Mouse (Mus musculus): ENCODE measurements around the gene Bach1. TPM values are rescaled to one million over a fixed set of nuclear protein-coding genes. Genes with fewer than 3 reads are reported as not detected.
A peak's percentile ranks its signal among the peaks of the same experiment; 100 is the strongest.

The Bach1 gene
- polyA plus RNA-seq, 1 experiment from 2014 or later = 18.6 TPM

DNA sequence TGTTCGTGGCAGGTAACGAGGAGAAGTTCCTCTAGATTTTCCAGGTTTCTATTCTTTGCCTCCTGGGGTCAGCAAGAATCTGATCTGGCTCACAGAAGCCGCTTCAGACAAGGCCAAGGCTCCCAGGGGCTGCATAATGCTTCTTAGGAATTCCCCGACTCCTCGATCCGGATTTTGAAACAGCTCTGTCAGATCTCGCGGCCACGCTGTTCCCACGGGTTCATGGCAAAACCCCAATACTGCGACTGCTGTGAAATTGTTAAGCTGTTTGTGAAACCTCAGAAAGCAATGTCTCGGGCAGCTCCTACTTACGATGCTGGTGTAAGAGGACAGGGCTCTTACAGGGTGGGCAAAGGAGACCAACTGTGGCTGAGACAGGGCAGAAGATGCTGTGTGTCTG lies 53.7 kb downstream of the Bach1 start:
- 56% methylated on average over 13 of the region's 13 CpGs for WGBS
- no peaks in the 10 kb centered on the region for H3K27me3 ChIP-seq

DNA sequence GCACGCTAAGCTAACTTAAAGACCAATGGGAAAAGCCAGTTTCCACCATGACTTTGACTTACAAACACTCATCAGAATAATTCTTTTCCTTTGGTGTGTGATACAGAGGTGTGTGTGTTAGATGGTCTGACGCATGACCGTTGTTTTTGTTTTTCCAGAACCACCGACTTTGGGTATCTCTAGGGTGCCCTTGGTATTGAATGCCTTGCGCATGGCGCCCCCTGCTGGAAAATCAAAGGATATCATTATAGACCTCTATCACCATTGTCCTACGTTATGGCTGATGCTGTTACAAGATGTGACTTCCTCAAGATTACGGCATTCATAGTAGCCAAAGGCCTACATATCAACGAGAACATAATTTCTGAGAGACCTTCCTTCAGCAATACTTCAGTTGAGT lies 56.1 kb downstream of the Bach1 start:
- 72% methylated on average over 9 of the region's 9 CpGs for WGBS
- no peaks in the 10 kb centered on the region for H3K36me3 ChIP-seq
- H3K4me2 ChIP-seq (replicated peaks) = no peak overlapping the region
- no peak overlapping the region for H3K9ac ChIP-seq
- H3K27me3 ChIP-seq = no peaks in the 10 kb centered on the region
- no peaks in the 10 kb centered on the region for H3K9me3 ChIP-seq
- ATAC-seq (ENCODE audit: low FRiP score, low read depth) = no peak
- no peak overlapping the region for H3K27ac ChIP-seq
- no peak overlapping the region for H3K4me3 ChIP-seq
- H3K4me1 ChIP-seq = 0 out of 2 replicates have a peak, but pooled peaks cover 6% of the 10 kb centered on the region

More for the DNA sequence above, 53.7 kb downstream of the Bach1 start:
- ATAC-seq (ENCODE audit: low FRiP score, low read depth) = no peak
- Histone ChIP-seq H3K4me3 (no peak overlapping the region), H3K27ac (no peak overlapping the region), H3K4me1 (0 out of 2 replicates have a peak, but pooled peaks cover 6% of the 10 kb centered on the region), H3K9me3 (no peaks in the 10 kb centered on the region), H3K36me3 (no peaks in the 10 kb centered on the region), H3K4me2 (replicated peaks) (no peak overlapping the region), H3K9ac (0 out of 2 replicates have a peak overlapping the region, but pooled peaks have one; percentile 8)

DNA sequence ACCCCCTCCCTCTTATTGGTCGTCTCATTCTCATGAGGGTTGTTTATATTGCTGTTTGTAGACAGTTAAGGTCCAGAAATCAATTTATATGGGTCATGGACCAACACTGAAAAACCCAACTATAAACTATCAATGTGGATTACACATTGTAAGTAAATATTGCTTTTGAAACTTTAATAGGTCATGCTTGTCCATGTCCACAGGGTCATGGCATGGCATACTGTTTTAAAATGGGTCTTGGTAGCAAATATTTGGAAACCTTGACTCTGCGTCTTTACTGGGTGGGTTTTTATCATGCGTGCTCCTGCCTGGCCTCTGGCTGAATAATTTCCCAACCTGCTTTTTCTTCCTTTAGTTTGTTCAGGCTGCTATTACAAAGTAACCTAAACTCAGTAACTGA lies 57.2 kb downstream of the Bach1 start:
- Histone ChIP-seq H3K9me3 (no peaks in the 10 kb centered on the region), H3K4me1 (0 out of 2 replicates have a peak, but pooled peaks cover 6% of the 10 kb centered on the region), H3K4me3 (no peak overlapping the region), H3K9ac (no peak overlapping the region), H3K27ac (no peak overlapping the region), H3K27me3 (no peaks in the 10 kb centered on the region), H3K36me3 (no peaks in the 10 kb centered on the region), H3K4me2 (replicated peaks) (no peak overlapping the region)
- no peak for ATAC-seq (ENCODE audit: low FRiP score, low read depth)
- WGBS = 84% methylated on average over 3 of the region's 3 CpGs

DNA sequence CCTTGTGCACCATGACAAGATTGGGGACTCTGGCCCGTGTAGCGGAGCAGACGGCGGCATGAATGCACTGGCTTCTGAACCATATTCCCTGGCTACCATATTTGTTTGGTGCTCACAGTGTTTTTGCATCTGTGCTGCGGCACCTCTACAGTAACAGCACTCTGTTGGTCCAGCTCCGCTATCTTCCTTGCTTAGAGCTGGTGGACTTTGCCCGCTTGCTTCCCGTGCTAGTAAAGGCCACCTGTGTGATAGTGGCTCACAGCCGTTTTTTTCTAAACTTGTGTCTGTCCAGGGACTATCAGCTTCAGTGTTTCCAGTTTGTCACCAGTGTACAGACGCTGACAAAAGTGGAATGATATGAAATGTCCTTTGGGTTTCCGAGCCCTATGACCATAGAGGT lies 59.3 kb downstream of the Bach1 start:
- H3K9ac ChIP-seq = no peak overlapping the region
- H3K4me3 ChIP-seq = no peak overlapping the region
- H3K27ac ChIP-seq = no peak overlapping the region
- WGBS = 90% methylated on average over 11 of the region's 11 CpGs
- no peaks in the 10 kb centered on the region for H3K36me3 ChIP-seq
- H3K27me3 ChIP-seq = no peaks in the 10 kb centered on the region
- no peaks in the 10 kb centered on the region for H3K9me3 ChIP-seq
- no peaks in the 10 kb centered on the region for H3K4me1 ChIP-seq
- no peak for ATAC-seq (ENCODE audit: low FRiP score, low read depth)
- H3K4me2 ChIP-seq (replicated peaks) = no peak overlapping the region

DNA sequence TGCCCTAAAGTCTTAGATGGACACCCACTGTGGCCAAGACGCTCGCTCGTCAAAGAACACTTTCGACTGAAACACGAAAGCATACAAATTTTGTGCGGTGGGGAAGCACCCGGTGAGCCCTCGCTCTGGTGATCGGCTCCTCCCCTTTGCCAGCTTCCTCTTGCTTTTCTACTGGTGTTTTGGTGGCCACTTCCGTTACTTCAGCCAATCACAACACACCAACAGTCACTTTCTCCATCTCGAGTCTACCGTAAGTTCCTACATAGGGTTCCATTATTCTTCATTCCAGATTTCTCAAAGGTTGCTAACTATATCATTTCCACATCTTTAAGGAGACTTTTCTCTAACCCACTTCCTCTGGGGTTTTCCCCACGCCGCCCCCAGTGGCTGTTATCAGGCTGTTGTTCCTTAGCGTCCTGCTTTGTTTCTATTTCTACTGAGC lies 65.9 kb downstream of the Bach1 start:
- H3K4me3 ChIP-seq = no peak overlapping the region
- H3K9ac ChIP-seq = no peak overlapping the region
- H3K4me2 ChIP-seq (replicated peaks) = no peak overlapping the region
- 93% methylated on average over 15 of the region's 15 CpGs for WGBS
- no peaks in the 10 kb centered on the region for H3K27me3 ChIP-seq
- H3K36me3 ChIP-seq = no peaks in the 10 kb centered on the region
- no peaks in the 10 kb centered on the region for H3K9me3 ChIP-seq
- H3K27ac ChIP-seq = no peak overlapping the region
- no peak for ATAC-seq (ENCODE audit: low FRiP score, low read depth)
- no peaks in the 10 kb centered on the region for H3K4me1 ChIP-seq

DNA sequence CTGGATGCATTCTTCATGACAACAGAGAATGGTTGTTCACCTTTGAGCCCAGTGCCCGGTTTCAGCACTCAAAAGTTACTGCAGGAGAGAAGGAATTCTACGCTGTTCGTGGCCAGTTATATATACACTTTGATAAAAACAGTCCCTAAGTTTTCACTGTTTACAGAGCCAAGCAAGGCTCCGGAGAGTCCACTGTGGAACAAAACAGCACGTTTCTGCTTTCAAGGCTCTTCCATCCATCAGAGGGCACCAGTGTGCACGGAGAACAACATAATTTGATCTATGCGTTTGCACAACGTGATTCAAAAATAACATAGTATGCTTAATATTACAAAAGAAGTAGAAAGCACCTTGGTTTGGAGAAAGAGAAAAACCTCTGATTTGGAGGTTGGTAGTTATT lies 67.2 kb downstream of the Bach1 start:
- 70% methylated on average over 8 of the region's 8 CpGs for WGBS
- Histone ChIP-seq H3K9me3 (no peaks in the 10 kb centered on the region), H3K4me3 (no peak overlapping the region), H3K36me3 (no peaks in the 10 kb centered on the region), H3K9ac (no peak overlapping the region), H3K4me2 (replicated peaks) (no peak overlapping the region), H3K27ac (no peak overlapping the region), H3K27me3 (no peaks in the 10 kb centered on the region), H3K4me1 (no peaks in the 10 kb centered on the region)
- ATAC-seq (ENCODE audit: low FRiP score, low read depth) = no peak

DNA sequence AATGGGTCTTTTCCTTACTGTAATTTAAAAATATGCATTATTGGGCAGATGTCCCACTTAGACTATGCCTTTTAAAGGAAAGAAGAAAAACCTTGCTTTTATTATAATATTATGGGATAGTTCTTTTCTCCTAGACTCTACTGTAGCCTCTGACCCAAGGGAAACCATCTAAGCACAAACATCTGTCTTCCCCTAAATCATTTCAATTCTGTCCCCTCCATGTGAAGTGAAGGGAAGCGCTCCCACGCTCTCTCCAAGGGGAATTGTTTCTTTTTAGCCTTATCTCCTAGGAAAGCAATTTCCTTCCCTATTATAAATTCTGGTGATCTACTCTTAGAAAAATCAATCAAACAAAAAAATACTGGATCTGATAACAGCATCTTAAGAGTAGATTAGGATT lies 71.8 kb downstream of the Bach1 start:
- Histone ChIP-seq H3K4me1 (no peaks in the 10 kb centered on the region), H3K27me3 (no peaks in the 10 kb centered on the region), H3K4me2 (replicated peaks) (no peak overlapping the region), H3K4me3 (no peak overlapping the region), H3K27ac (no peak overlapping the region), H3K9me3 (no peaks in the 10 kb centered on the region), H3K36me3 (no peaks in the 10 kb centered on the region), H3K9ac (no peak overlapping the region)
- 86% methylated on average over 2 of the region's 2 CpGs for WGBS
- ATAC-seq (ENCODE audit: low FRiP score, low read depth) = no peak

DNA sequence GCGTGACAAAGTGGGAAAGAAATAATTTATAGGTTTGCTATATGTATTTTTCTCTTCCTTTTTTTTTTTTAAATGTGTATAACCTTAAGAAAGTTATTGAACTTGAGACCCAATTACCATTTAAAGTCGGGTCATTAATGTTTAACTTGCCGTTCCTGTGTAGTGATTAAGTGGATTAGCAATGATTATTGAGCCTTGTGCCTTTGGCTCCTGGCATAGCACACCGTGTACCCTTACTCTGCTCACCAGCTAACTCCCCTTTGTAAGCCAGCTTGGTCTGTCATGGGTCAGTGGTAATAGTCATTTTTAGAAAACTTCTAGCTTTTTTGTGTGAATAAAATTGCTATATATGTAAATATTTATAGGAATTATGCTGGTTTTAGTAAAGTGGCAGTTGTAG lies 73.2 kb downstream of the Bach1 start:
- Histone ChIP-seq H3K36me3 (no peaks in the 10 kb centered on the region), H3K9me3 (no peaks in the 10 kb centered on the region), H3K4me2 (replicated peaks) (no peak overlapping the region), H3K27me3 (no peaks in the 10 kb centered on the region), H3K27ac (no peak overlapping the region), H3K4me3 (no peak overlapping the region), H3K4me1 (no peaks in the 10 kb centered on the region), H3K9ac (no peak overlapping the region)
- ATAC-seq (ENCODE audit: low FRiP score, low read depth) = no peak
- WGBS = 60% methylated on average over 4 of the region's 4 CpGs

DNA sequence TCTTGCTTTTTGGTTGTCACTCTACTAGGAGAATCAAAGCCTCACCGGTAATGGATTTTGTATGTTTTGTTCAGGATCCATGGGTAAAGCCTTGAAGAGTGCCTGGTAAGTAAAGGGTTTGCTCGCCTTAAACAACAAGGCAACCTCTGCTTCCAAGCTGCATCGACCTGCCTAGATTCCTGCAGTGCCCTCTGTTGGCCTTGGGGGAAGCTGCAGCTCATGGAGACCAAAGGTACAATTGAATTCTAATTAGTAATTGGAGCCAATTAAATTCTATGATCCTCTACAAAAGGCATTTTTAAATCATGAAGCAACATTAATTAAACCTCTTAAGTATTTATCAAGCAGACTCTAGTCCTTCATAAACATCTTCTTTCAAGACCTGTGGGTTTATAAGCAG lies 75.7 kb downstream of the Bach1 start:
- Histone ChIP-seq H3K27ac (no peak overlapping the region), H3K9me3 (no peaks in the 10 kb centered on the region), H3K4me1 (no peaks in the 10 kb centered on the region), H3K4me3 (no peak overlapping the region), H3K36me3 (no peaks in the 10 kb centered on the region), H3K9ac (no peak overlapping the region), H3K4me2 (replicated peaks) (no peak overlapping the region), H3K27me3 (no peaks in the 10 kb centered on the region)
- ATAC-seq (ENCODE audit: low FRiP score, low read depth) = no peak
- 59% methylated on average over 3 of the region's 3 CpGs for WGBS

DNA sequence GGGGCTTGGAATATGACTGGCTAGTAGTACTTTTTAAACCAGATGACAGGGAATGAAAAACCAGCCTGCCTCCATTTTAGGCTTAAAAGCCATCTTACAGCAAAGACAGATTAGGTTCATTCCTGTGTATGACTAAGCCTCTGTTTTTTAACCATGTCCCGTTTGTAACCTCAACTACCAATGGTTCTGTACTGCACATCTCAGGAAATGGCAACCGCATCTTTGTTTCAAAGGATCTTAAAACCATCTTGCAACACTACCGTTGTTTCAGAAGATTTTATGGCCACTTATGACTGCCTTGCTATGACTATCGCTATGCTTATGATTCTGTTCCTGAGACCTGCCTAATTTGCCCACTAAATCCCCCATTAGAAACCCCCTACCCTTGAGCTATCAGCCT lies 78.6 kb downstream of the Bach1 start:
- WGBS = 74% methylated on average over 4 of the region's 4 CpGs
- Histone ChIP-seq H3K4me1 (0 out of 2 replicates have a peak, but pooled peaks cover 4% of the 10 kb centered on the region), H3K27ac (no peak overlapping the region), H3K27me3 (no peaks in the 10 kb centered on the region), H3K36me3 (no peaks in the 10 kb centered on the region), H3K9ac (no peak overlapping the region), H3K9me3 (no peaks in the 10 kb centered on the region), H3K4me2 (replicated peaks) (no peak overlapping the region), H3K4me3 (no peak overlapping the region)
- ATAC-seq (ENCODE audit: low FRiP score, low read depth) = no peak

DNA sequence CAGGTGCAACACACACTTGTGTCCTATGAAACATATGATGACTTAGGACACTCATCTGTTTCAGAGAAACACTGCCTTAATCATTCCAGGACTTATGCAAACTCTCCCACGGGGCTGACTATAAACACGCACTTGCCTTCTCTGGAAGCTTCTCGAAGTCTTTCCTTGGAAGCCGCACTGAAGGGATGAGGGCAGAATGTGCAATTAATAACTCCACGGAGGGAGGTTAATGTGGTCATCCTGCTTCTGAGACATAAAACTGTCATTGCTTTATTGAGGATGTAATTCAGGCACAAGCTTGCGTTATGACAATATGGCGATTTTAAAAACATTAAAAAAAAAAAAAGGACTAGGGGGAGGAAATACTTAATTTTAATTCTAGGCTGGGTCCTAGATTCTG lies 82.9 kb downstream of the Bach1 start:
- no peaks in the 10 kb centered on the region for H3K27me3 ChIP-seq
- H3K9me3 ChIP-seq = no peaks in the 10 kb centered on the region
- no peak overlapping the region for H3K27ac ChIP-seq
- H3K4me1 ChIP-seq = peaks cover 14% of the 10 kb centered on the region; the same call in 1 of the 2 replicates
- H3K4me2 ChIP-seq (replicated peaks) = no peak overlapping the region
- H3K9ac ChIP-seq = no peak overlapping the region
- ATAC-seq (ENCODE audit: low FRiP score, low read depth) = no peak
- H3K36me3 ChIP-seq = no peaks in the 10 kb centered on the region
- no peak overlapping the region for H3K4me3 ChIP-seq
- 20% methylated on average over 7 of the region's 7 CpGs for whole genome bisulfite sequencing

All from limb, embryonic 13.5 days (tissue).